Mouse (Mus musculus) cerebellum, postnatal 10 days (tissue): ENCODE results near the gene Dgki.
A peak's percentile ranks its signal among the peaks of the same experiment; 100 is the strongest.

Experiments
- DNase-seq, 2 experiments: peaks; one replicate each; pipeline ENCODE4 v3.0.0; 2021; ENCODE audit warnings: mixed read lengths in 2 of 2

The Dgki gene

DNA sequence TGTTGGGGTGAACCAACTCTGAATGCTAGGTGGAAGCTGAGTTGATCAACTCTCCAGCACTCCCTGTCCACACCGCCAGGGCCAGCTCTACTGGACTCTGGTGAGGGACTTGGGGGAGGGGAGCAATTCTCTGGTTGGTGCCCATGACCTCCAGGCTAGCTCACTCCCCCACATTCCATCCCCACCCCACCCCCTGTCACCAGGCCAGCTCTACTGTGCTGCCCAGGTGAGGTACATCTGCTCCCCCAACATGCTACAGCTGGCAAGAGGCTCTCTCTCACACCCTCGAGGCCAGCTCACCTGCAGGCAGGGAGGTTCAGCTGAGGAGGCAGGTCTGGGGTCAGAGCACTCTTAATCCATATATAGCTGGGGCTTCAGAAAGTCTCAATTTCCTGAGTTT is 63.1 kb downstream of the Dgki start:
- peak in 1 of 2 experiments; percentile 24 for DNase-seq

DNA sequence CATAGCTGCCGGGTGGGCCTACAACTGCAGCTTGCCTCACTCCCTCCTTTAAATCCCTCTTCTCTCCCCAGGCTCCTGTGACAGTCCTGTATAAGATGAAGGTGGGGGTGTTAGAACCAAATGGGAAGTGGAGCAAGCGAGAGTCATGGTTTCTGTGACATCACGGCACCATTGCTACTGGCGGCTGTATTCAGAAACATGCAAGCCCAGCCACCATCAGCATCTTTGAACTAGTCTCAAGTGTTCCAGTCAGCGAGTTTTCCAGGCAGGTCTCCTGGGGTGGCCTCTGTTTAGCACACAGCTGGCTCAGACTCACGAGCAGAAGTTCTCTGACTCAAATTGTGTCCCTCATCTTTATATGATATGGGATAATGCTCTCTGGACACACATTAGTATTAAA is 68.8 kb downstream of the Dgki start:
- no peak for DNase-seq

DNA sequence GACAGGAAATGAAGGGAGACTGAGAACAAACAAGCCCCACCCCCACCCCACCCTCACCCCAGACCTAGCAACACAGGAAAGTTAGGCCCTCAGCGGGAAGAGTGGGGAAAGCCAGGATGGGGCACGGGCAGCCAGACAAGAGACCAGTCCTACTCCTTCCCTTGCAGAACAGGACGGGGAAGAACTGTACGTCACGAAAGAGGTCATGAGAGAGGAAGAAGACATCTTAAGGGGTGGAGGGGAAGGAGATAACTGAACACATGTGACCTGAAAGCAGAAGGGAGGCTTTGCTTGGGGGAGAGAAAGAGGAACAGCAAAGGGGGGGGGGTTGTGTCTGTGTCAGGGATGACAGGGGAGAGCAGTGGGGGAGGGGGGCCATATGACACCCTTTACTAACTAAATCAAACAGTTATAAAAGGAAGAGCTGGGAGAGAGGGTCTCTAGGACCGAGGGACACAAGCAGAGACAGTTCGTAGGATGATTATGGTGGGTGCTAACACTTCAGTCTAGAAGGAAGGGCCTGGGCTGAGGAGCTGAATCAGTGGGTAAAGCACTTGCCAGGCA is 77.0 kb downstream of the Dgki start:
- no peak for DNase-seq

DNA sequence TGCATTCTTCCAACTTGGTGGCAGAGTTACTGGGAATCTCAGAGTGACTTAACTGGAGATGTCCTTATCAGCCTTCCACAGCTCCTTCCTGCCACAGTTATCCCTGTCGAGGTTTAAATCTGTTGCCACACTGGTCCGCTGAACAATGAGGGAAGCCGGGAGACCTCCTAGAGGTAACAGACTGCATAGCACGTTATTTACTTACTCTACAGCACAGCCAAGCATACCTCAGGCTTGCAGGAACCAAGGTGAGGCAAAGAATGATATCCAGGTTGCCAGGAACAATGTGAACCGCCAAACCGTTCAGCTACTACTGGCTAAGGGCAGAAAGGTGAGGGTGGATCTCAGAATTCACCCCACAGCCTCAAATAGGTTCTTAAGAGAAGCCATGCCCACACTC is 78.0 kb downstream of the Dgki start:
- DNase-seq: no peak

DNA sequence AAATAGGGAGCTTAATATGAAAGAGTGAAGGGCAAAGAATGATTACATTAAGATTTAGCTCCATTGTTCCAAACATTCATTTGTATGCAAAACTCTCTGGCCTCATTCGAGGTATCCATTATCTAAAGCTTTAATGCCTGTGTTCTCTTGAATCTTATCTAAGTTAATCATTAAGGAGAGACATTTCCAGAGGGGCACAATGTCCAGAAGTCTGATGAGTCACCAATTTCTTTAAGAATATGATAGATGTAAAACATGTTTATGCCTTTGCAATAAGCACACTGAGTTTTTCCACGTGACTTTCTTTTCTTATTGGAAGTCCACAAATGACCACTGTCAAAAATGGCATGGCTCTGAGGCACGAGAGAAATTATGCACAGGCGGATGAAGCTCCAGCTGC is 80.9 kb downstream of the Dgki start:
- DNase-seq: no peak

DNA sequence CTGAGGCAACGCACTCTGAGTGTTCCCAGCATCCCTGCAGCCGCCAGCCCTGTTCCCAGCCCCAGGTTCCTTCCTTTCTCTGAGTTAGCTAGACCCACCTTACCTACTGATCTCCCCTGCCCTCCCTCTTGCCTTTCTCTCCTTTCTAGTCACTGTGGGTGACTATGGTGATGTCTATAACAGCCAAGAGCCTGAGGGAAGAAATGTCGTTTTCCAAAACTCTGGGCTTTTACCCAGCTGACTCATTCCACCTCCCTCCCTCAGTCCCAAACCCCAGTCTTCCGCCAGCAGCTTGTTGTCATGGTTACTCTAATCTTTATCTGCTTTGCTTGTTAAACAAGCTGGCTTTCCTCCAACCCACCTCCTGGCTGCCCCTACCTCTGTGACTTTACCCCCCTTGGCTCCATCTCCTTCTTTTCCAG is 83.6 kb downstream of the Dgki start:
- DNase-seq: peak; percentile 64 to 67

DNA sequence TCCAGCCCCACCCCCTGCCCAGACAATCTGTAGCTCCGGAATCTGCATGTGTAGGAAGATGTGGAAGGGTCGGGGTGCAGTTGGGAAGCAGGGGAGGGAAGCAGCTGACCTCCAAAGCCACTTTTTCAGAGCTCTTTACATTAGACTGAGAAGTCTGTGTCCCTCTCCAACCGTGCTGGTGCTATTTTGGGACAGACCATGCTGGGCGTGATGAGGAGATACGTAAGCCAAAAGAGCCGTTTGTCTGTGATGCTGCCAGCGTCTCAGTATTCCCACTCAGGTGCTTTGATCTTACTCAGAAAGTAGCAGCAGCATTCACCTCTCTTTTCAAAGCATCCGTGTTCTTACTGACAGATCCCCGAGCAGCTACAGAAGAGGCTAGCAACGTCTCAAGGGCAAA is 84.3 kb downstream of the Dgki start:
- DNase-seq: peak in 1 of 2 experiments; percentile 55

DNA sequence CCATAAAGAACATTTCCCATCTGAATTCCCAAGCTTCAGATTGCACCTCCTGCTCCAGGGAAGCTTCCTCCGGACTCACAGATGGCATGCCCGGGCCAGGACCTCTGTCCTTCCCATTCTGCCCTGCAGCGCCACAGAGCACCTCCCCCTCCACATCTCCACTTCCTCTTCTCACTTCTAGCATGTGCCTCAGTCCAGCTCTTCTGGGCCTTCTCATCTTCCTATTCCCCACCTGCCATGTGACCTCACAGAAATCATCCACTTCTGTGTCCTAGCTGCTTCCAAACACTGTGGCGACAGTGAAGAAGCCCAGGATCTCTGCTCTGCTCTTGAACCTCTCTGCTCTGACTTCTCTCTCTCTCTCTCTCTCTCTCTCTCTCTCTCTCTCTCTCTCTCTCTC is 87.1 kb downstream of the Dgki start:
- peak in 1 of 2 experiments; percentile 22 for DNase-seq

DNA sequence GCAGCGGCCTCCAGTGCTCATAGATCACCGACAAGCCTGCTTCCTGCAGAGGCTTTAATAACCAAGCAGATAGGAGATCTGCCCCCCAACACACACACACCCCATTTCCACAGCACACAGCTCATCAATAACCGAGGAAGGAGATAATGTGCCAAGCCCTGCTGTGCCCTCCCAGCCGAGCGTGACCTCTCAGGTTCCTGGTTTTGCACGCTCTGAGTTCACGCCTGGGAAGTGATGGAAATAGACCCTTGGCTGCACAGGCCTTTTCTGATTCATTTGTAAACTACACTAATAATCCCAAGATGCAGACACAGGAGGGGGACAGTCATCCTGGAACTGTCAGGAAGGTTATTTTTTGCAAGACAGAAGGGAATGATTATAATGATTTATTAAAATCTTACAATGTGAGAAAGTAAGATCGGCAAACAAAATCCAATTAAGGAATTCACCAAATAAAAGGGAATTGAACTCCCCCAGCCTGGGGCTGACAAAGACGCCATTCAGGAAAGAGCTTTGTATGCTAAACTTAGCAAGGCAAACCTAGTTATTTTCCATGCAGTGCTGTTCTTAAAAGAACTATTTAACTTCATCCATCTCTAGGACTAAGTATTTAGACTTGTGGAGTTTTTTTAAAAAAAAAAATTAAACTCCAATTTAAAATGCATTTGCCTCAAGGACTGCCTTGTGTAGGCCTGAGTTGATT is 88.3 kb downstream of the Dgki start:
- peak; percentile 42 to 55 for DNase-seq

DNA sequence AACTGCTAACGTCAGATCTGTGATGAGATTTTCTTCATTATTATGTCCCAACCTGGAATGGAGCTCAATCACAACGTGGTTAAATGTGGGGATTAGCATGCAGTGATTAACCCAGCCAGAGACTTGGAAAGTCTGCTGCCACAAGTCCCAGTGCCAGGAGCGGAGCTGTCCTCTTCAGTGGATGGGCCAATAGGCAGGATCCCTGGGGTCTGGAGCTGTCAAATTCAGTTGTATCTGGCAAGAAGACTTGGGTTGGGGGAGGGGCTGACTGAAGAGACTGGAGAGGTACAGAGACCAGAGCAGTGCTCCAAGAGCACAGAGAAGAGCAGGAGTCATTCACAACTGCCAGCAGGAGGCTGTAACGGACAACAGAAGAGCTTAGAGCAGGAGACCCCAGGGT is 97.1 kb downstream of the Dgki start:
- peak; percentile 92 to 96 for DNase-seq

DNA sequence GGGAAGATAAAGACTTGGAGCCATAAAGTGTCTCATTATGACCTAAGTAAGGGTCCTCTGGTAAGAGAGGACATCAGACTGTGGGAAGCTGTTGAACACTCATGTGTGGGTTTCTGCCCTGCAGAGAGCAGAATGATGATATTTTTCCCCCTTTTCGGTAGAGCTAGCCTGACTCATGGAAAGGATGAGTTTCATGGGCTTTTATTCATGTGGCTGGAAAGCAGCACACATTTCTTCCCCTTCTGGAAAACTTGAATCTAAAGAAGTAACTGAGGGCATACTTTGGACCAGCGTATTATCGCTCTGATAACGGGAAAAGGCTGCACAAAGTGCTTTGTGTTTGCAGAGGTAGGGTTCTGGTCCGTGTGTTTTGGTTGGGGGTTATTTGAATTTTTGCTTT is 99.1 kb downstream of the Dgki start:
- DNase-seq: no peak

DNA sequence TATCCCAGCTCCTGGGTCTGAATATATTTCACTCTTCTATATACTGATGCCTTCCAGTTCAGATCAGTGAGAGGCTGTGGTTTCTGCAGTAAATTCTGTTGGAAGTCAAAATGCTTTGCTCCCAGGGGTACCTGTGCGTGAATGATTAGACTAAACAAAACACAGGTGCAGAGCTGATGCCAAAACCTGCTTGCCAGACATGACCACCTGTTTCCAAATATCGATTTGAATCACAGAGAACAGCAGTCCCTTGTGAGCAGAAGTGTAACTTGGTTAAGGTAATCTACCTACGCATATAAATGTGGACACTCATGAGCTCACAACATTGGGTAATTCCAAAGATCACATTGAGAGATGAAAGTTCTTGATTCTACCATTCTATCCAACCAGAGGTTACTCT is 100.5 kb downstream of the Dgki start:
- no peak for DNase-seq

DNA sequence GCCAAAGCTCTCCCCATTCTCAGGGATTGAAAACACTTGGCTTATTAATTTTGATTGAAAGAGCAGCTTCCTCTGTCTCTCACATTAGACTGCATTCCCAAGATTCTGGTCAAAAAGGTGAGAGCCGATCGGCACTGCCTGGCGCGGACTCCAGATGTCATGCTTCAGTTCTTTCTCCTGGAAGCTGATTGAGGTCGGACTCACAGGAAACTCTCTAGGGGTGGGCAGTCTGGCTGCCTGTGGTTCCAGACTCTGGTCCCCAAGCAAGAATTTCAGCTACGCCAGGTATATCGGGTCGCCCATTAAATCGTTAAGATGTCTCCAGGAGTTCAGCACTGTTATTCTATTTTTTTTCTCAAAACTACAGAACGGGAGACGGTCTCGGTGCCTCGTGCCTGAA is 102.2 kb downstream of the Dgki start:
- DNase-seq: peak in 1 of 2 experiments; percentile 30

DNA sequence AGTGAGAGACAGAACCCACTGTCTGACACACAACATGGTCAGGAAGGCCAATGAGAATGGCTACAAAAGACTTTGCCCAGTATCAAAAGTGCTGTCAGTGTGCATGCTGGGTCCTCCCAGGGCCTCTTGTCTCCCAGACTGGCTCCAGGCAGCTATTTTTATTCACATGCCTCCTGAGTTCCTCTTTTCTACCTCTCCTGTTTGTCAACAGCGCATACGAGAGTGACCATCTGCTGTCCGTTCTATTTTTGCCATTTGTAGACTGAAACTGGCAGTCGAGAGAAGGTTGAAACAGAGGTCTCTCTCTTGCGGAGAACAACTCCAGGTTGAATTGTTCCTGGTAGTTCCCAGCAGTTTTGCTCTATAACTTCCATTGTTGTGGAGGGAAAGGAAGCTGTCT is 103.1 kb downstream of the Dgki start:
- peak; percentile 51 to 53 for DNase-seq

DNA sequence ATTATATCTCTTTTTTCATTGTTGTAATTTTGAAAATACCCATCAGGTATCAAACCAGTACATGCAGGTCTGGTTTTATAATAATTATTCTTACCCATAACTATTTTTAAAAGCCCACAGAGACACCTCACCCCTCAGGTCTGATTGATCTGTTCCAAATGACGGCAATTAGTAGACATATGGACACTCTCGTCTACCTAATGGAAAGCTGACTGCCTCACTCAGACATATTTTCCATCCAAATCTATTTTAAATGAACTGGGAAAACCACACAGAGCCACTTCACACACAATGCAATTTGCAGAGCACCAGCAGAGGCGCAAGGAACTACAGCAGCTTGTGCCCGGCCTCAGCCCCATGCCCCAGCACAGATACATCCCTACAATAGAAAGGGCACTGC is 104.2 kb downstream of the Dgki start:
- DNase-seq: no peak

DNA sequence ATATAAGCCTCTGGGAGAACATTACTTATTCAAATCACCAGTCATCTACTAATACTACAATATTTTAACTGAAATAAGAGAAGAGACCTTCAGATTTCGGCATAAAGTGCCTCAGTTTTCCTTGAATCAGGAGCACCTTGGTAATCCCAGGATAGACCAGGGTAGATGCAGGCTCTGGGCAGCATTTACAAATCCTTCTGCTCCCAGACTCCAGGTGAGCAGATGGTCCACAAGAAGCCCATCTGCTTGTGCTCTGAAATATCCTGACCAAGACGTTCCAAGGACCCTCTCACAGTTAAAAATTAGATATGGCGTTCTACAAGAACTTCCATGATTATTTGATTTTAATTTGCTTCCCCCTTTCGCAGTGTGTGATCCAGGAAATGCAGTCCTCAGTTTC is 118.0 kb downstream of the Dgki start:
- peak; percentile 52 to 63 for DNase-seq

DNA sequence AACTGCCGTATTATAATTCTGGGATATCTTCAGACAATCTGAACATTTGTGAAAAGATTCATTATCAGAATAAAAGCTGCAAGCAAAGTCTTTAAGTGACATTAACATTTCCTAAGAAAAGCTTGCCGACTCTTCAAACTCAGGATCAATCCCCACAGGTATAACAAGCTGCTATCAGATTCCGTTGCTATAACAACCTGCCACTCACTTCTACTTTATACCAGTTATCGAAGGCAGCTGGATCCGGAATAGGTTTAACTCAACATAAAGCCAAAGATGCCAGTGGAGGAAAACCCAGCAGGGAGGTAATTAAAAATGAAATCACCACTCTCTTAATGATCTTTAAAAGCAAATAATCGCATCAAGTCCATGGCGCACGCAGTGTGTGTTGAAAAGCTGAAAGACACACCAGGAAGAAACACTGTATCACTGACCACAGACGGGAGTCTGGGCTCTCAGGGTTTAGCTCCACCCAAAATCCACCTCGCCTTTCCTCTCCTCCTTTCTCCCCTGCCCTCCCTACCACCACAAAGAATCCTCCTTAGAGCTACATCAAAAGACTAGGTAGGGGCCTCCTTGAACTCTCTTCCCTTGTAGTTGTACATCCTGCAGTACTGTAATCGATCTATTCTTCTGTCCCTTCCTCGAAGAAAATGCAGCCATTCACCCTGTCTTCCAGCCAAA is 128.7 kb downstream of the Dgki start:
- no peak for DNase-seq

DNA sequence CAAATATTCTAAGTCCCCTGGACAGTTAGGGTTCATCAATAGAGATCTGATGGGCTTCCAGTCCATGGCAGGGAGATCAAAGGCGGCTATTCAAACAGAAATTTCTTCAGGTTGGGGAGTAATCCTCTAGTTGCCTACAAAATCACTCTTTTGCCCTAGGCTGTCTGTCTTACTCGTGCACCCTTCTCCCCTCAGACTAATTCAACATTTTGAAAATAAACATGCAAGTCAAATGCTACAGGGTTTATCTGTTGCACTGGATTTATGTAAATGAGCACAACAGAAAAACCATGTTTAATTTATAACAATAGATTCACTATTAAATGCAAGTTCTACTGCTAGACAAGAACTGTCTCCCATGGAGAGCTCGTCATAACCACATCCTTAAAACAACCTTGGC is 141.1 kb downstream of the Dgki start:
- DNase-seq: no peak

DNA sequence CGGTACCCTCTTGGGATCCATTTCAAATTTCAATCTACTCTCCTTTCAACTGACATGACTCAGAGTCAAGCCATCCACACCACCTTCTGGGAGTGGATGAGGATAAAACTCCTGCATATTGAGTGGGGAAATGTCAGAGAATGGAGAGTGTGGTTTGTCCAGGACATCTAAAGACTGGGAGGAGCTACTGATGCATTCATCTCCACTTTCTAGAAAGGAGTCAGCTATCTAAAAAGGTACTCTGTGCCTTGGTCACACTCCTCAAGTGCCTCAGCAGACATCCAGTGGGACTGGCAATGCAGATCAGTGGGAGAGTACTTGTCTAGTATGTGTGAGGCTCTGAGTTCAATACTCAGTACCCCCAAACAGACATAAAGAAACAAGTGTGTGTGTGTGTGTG is 145.9 kb downstream of the Dgki start:
- DNase-seq: no peak

DNA sequence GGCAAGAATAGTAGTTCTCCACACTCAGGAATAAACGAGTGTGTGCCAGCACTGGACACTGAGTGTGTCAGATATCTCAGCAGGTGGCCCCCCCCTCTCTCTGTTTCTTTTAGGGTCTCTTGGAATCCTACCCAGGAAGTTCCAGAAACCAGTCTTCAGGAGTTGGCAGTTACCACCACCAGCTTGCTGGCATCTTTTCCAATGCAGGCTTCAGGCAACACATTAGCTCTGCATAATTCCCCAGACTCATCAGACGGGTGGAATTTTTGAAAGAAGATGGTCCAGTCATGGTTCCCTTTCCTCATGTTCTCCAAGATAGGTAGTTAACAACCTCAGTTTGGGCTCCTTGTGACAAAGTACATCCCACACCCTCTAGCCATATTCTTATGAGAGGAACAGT is 149.5 kb downstream of the Dgki start:
- peak; percentile 34 to 42 for DNase-seq

DNA sequence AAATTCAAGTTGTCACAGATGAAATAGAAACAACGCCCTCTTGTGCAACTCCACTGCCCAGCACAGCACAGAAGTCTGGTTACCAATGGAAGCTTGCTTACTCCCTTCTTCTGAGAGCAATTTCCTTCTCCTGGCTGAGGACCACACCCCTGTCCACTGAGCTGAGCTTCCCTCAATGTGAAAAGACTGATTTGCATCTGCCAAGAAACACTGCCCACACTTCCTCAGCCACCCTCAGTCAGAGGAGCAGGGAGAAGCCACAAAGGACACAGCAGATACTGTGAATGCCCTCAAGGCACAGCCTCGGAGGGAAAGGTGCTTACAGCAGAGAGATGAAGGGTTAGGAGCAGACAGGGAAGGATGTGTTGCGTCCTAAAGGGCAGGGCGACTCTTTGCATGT is 149.9 kb downstream of the Dgki start:
- no peak for DNase-seq

DNA sequence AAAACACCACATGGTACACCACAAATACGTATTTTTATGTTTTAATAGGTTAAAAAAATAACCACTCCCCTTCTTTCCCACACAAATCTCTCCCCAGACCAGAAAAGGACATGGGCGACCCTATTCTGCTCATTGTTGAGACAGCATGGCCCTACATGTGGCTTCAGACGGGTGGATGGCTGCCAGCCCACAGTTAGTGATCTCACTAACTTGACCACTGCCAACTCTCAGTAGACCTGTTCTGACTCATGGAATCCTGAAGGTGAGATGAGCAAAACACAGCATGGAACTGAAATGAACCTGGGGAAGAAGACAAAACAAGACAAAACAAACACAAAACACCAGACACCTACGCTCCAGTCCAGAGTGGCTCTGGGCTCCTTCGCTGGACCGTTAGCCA is 150.8 kb downstream of the Dgki start:
- DNase-seq: peak; percentile 65 to 70

DNA sequence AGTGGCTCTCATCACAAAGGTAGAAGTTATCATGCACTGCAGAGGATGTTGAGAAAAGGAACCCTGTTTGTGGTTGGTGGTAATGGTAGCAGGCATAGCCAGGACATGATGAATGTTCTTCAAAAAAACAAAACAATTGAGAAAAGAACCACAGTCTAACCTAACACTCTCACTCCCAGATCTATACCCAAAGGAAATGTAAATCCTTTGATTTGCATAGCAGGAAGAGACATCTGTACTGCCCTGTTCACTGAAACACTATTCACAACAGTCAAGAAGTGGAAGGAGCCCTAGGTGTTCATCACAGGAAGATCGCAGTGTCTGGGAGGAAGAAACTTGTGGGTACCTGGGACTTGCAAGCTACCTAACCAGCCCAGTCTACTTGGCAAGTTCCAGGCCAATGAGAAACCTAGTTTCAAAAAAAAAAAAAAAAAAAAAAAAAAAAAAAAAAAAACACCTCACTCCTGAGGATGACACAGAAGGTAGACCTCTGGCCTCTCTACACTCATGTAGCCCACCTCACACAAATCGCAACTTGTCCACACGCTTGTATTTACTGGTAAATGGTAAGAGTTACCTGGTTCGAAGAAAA is 152.5 kb downstream of the Dgki start:
- no peak for DNase-seq

DNA sequence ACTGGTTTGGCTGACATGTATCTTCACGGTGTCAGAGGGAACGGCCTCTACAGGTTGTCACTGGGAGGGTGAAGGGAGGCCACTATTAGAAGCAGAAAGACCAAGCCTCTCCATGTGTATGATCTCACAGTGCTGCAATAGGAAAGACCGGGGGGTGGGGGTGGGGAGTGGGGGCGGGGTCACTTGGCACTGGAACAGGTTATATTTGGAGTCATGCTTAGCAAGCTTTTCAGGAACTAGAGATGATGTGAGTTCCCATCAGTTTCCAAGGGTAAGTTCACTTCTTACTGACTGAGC is 156.2 kb downstream of the Dgki start:
- no peak for DNase-seq
